Mouse (Mus musculus) adrenal gland, adult (tissue): Measurements from ENCODE around the gene Dgki.

ENCODE experiments used
- DNase-seq, 2 experiments: peaks; one replicate each; pipeline ENCODE4 v3.0.0; 2022 to 2023; ENCODE audit warnings: low spot score in 1 of 2; ENCODE audit not compliant: inconsistent age in 2 of 2

Gene Dgki

DNA sequence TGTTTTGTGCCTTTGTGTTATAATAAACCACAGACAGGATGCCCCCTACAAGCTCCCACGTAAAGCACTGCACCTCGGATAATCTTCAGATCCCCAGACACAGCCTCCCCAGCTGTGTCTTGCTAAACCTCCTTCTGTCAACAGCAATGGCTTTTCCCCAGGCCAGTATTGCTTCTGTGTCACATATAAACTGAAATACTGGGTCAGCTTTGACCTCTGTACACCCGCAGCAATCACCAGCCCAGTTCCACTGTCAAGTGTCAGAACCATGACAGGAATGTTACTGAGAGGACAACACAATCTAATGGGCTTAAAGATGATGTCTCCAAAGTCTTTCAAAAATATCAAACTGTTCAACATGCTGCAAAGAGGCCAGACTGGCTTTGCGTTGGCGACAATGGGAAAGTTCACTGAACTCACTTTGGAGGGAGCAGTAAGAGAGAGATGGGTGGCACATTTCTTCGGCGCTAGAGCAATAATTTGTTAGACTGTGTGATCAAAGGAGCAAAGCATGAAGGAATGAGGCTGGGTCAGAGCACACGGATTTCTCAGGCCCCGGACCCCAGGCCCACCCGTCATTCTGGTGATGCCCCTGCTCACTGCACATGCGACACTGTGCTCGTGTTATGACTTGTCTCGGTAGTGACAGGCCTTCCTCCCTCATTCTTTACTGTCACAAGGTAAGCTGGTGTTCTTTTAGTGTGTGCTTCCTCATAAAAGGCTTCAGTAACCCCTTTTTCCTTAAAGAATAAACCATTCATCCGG, 230.0 kb downstream of the Dgki start:
- DNase-seq, result no peak

DNA sequence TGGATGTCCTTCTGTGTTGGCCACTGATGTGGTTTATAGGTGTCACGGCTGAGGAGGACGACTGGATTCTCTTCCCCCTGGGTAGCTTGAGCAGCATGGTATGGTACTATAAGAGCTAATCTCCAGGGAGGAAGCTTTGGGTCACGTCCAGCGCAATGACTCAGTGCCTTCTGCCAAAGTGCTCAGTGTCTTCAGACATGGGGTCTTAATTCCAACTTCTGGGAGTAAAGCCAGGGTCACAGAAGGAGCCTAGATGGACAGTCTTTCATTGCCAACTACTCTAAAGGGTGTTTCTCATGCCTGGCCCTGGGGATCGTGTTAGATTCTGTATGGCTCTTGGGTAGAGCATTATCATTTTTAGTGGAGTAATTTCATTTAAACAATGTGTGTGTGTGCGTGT, 231.2 kb downstream of the Dgki start:
- DNase-seq, result no peak

GRCm38 (mm10) chr6:37067357-37067756, 232.6 kb downstream of the Dgki start:
- DNase-seq, result no peak

GRCm38 (mm10) chr6:37064214-37064830, 235.7 kb downstream of the Dgki start:
- DNase-seq, result no peak

DNA sequence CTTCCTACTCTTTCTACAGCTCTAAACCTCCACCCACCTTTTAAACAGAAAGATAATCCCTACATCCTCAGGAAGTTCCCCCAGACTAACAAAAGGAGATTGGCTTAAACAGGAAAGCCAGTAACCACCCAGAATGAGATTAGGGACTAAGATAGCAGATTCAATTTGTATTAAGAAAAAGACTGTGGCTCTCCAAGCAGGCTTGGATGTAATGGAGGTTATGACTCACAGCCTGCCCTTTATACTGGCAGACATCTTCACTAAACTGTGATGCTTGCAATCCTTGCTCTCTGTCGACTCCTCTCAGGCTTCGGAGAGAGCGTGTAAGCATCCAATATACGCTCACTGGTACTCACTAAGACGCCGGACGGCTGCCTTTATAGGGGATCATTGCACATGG, 236.7 kb downstream of the Dgki start:
- peak in 1 of 2 experiments; percentile 53 for DNase-seq

DNA sequence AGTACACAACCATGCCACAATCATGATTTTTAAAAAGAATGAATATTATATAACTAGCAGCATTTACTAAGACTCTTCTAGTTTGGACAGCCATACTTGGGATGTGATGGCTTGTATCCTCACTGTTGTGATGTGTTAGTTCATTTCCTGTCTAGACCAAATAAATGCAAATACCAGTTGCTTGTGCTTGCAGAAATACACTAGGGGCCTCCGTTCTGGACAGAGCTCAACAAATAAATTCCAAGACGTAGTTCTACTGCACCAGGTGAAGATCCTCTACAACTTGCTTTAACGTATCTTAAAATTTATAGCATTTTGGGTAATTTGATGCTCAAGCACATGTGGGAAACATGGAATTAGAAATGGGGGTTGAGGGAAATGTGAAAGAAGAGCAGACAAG, 239.9 kb downstream of the Dgki start:
- no peak for DNase-seq

DNA sequence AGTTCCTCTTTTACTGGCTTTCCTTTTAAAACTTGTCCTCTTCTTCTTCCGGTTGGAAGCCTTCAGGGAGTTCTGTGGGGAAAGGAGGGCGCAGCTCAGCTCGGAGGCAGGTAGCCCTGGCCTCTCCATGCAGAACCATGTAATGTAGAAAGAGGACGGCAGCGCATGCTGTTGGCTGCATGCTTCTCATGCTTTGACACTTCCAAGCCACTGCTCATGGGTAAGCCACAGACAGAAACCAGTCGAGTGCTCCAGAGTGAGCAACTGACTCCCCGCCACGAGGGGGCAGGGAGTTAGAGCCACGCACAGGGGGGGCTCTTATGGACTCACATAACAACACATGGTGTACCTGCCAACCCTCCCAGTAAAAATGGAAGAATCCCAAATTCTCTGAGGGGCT, 242.0 kb downstream of the Dgki start:
- no peak for DNase-seq

- no peak for DNase-seq
Observed at GRCm38 (mm10) chr6:37057536-37057935, 242.4 kb downstream of the Dgki start.

DNA sequence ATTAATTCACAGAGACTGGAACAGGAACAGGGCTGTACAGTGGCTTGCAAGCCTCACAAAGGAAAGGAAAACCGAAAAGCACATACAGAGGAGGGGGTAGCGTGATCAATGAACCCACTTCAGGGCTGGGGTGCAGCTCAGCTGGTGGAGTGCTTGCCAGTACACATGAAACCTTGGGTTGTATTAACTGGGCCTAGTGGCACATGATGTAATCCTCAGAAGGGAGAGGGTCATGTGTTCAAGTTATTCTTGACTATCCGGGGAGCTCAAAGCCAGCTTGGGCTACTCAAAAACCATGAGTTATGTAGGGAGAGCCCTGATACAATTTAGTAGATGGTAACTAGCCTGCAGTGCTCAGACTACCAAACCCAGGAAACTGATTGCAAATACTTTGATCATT, 244.3 kb downstream of the Dgki start:
- peak in 1 of 2 experiments; percentile 32 for DNase-seq

- DNase-seq, result peak in 1 of 2 experiments; percentile 29
Observed at GRCm38 (mm10) chr6:37055128-37055527, 244.9 kb downstream of the Dgki start.

DNA sequence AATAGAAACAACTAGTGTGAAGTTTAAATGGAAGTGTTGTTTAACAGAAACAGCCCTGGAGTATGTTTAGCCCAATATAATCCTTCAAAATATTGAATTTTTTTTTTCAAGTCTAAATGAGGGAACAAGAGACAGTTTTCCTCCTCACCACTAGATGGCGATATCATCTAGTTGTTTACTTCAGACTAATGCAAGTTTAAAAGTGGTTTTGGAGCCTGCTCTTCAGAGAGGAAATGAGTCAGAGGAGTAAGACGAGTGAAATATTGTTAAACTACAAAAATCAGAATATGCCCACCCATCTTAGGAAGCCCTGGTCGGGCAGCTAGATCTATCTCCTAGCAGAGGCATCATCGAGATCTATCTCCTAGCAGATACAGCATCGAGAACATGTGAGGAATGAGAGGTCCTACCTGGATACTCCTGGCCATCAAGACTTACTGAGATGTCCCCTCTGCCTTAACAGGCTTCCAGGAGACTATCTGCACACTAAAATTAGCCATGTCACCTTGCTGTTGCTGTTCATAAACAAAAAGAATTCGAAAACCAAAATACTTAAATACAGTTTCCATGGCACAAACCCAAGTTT, 245.5 kb downstream of the Dgki start:
- DNase-seq, result peak in 1 of 2 experiments; percentile 80

DNA sequence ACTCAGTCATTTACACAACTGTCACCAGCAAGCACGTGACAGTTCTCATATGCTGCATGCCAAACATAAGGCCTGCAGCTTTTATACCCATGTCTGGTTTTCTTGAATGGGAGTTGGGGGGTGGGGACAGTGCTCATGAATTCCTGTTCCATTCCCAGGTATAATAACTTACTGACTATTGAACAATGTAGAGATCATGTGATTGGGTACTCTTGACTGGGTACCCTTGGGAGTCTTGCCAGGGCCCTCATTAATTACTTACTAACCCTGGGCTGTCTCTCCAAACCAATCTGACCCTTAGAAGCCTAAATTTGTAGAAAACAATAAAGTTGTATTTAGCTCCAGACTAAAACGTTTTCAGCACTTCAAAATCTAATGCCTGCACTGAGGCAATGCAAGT, 246.6 kb downstream of the Dgki start:
- DNase-seq, result peak in 1 of 2 experiments; percentile 83

DNA sequence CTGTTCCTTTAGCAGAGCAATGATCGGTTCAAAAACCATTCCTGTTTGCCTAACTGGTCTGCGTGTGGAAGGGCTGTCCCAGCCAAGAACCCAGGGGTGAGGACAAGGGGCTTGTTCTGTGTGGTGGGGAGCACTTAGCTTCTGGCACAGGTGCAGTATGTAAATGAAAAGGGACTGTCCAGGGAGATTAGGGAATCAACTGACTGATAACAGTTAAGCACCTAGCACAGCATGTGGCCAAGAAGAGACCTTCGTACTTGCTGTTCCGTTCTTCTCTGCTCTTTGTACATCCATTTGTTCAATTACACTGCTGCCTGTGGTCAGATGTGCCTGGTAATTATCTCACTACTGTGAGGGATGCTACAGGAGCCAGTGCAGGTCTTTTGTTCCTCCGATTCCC, 248.3 kb downstream of the Dgki start:
- peak in 1 of 2 experiments; percentile 19 for DNase-seq

GRCm38 (mm10) chr6:37051150-37051549, 248.8 kb downstream of the Dgki start:
- DNase-seq, result no peak

DNA sequence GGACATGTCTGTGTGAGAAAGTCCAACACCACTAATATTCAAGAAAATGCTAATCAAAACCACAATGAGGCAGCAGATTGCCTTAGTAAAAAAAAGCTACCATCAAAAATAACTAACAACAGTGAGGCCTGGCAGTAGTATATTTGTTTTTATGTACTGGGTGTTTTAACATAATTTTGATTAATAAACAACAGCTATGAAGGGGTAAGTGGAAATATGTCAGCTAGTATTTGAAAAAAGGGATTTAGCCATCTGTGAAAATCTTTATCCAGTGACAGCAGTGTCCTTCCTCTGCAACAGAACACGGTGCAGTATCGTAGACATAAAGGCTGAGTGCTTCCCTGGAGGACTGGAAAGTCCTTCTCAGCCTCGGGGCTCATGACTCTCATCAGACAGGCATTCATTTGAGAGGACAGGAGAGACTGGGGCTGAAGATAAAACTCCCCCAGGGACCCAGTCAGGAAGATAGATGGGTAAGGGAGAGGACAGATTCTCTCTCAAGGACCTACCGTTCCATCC, 252.3 kb downstream of the Dgki start:
- no peak for DNase-seq

GRCm38 (mm10) chr6:37046152-37046788, 253.7 kb downstream of the Dgki start:
- peak; percentile 44 to 85 for DNase-seq

DNA sequence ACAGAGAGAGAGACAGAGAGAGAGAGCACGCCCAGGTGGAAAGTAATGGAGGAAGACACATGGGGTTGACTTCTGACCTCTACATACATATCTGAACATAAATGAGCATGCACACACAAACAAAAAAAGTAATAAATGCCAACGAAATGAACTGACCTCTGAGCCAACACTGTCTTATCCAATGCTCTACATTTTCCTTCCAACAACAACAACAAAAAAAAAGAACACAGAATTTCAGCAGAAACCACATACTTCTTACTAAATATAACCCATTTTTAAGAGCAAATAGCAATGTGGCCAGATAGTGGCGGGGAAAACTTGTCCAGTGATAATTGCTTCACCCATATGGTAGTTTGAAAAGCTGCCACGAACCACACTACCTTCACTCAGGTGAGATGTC, 255.2 kb downstream of the Dgki start:
- no peak for DNase-seq

GRCm38 (mm10) chr6:37038444-37038843, 261.5 kb downstream of the Dgki start:
- DNase-seq, result no peak

- no peak for DNase-seq
Observed at GRCm38 (mm10) chr6:37037115-37037908, 262.7 kb downstream of the Dgki start.

DNA sequence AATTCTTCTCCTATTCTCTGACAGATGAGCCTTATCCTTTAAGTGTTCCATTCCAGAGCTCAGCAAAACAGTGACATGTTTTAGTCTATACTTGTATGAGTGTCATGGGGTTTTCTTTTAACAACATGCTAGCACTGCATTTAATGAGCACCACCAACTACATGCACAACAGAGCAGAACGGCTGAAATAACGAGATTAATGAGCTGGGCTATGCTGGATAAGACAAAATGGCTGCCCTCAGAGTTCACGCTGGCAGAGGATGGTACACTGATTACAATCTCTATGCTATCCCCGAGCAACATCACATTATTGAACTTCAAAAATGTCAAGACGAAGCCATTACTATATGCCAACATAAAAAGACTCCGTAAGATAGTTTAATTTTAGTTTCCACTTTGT, 264.3 kb downstream of the Dgki start:
- no peak for DNase-seq

GRCm38 (mm10) chr6:37030986-37031385, 269.0 kb downstream of the Dgki start:
- DNase-seq, result no peak
